Mouse (Mus musculus): ENCODE data around the gene Sppl2b. TPM values are rescaled to one million over a fixed set of nuclear protein-coding genes. Genes with fewer than 3 reads are reported as not detected.
"Not testable (repeated sequence)": the region's sequence is repeated elsewhere in the genome, so short reads cannot be mapped to it uniquely, and the experiment has no call there.

Sppl2b gene
- polyA plus RNA-seq, 1 experiment: 110 TPM

DNA sequence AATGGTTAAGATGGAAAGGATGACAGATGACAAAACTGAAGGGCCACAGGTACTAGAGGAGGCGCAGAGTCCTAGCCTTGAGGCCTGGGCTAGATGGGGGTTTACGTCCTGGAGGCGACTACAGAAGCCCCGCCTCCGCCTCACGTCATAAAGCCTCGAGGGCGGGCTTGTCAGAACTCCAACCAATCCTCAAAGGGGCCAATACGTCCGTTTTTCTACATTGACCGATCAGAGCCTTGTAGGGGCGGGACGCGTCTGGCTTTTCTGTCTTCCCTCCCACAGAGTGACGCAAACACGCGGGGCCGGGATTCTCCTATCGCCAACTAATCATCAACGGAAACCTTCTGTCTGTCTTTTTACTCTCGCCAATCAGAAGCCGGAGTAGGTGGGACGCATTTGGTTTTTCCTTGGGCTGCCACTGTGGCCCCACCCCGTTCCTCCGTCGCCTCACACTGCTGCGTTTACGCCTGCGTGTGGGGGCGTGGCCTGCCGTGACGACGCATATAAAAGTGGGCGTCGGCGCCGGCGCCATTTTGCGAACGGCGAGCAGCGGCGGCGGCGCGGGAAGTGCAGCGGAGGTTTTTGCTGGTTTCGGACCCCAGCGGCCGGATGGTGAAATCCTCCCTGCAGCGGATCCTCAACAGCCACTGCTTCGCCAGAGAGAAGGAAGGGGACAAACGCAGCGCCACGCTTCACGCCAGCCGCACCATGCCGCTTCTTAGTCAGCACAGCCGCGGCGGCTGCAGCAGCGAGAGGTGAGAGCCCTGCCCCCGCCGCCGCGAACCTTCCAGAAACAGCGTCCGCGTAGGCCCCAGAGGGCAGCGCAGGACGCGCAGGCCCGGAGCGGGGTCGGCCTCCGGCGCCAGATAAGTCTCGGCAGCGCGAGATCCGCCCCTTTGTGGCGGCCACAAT is 28.7 kb upstream of the Sppl2b start, which contains the start of gene Oaz1:
Oaz1 (plus strand) TSS at position 506 of the 912 bp plus-strand sequence.
- TF ChIP-seq CTCF (IDR thresholded peaks at IDR 0.05; ENCODE audit: borderline replicate concordance, extremely low read depth, insufficient read depth, insufficient read length): no peak
- TF ChIP-seq POLR2A (IDR thresholded peaks at IDR 0.05; ENCODE audit: borderline replicate concordance, extremely low read depth, insufficient read depth, insufficient read length, poor library complexity, severe bottlenecking): peak; percentile 77
- peak; percentile 100 for DNase-seq (ENCODE audit: low read depth)

DNA sequence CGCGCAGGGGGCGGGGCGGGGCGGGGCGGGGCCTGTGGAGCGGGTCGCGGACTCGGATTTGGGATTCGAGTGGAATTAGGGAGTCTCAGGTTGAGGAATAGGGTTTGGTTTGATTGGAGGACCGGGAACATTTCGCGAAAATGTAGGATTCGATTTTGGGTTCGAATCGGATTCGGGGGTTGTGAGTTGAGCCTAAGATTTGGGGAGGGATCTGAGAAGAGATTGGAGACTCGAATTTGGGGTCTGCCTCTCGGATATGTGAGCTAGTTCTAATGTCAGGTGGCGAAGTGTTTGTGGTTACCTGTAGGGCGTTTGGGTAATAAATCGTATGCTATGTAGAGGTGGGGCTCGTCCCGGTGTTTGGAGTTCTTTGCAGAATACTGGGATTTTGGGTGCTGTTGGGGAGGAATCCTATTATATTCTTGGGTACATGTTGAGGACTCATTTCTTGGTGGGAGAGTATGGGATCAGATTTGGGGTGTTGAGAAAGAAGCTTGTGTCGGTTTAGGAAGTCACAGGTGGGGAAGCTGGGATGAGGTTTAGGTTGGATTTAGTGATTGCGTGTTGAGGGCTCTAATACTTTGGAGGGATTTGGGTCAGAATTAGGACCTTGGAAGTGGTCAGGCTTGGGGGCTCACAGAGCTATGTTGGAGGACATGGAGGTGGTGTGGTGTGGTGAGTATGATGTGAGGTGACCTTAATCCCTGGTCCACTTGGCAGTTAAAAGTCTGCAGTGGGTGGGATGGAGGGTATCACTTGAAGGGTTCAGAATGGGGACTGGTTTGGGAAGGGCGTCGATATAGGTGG is 27.8 kb upstream of the Sppl2b start:
- TF ChIP-seq POLR2A (IDR thresholded peaks at IDR 0.05; ENCODE audit: borderline replicate concordance, extremely low read depth, insufficient read depth, insufficient read length, poor library complexity, severe bottlenecking): no peak
- TF ChIP-seq CTCF (IDR thresholded peaks at IDR 0.05; ENCODE audit: borderline replicate concordance, extremely low read depth, insufficient read depth, insufficient read length): no peak
- DNase-seq (ENCODE audit: low read depth): no peak

DNA sequence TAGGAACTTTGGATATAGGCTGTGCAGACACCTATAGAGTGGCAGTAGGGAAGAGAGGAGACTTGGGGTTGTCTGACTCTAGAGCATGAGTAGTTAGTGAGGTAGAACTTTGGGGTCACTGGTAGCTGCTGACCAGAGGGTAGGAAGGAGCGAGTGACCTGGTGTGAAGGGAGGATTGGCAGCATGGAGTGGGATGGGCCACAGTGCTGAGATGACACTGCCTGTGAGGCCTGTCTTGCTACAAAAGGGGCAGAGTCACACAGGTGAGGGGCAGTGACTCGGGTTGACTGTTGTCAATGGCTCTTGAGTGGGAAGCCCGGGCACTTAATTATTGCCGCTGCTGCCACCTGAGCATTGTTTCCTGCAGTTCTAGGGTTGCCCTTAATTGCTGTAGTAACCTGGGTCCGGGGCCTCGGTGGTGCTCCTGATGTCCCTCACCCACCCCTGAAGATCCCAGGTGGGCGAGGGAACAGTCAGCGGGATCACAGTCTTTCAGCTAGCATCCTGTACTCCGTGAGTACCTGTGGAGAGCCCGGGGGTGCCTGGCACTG is 27.1 kb upstream of the Sppl2b start:
- no peak for DNase-seq (ENCODE audit: low read depth)
- no peak for TF ChIP-seq POLR2A (IDR thresholded peaks at IDR 0.05; ENCODE audit: borderline replicate concordance, extremely low read depth, insufficient read depth, insufficient read length, poor library complexity, severe bottlenecking)
- TF ChIP-seq CTCF (IDR thresholded peaks at IDR 0.05; ENCODE audit: borderline replicate concordance, extremely low read depth, insufficient read depth, insufficient read length): no peak

- not testable (repeated sequence) for DNase-seq (ENCODE audit: low read depth)
Observed at GRCm38 (mm10) chr10:80828587-80828986, 26.5 kb upstream of the Sppl2b start.

DNA sequence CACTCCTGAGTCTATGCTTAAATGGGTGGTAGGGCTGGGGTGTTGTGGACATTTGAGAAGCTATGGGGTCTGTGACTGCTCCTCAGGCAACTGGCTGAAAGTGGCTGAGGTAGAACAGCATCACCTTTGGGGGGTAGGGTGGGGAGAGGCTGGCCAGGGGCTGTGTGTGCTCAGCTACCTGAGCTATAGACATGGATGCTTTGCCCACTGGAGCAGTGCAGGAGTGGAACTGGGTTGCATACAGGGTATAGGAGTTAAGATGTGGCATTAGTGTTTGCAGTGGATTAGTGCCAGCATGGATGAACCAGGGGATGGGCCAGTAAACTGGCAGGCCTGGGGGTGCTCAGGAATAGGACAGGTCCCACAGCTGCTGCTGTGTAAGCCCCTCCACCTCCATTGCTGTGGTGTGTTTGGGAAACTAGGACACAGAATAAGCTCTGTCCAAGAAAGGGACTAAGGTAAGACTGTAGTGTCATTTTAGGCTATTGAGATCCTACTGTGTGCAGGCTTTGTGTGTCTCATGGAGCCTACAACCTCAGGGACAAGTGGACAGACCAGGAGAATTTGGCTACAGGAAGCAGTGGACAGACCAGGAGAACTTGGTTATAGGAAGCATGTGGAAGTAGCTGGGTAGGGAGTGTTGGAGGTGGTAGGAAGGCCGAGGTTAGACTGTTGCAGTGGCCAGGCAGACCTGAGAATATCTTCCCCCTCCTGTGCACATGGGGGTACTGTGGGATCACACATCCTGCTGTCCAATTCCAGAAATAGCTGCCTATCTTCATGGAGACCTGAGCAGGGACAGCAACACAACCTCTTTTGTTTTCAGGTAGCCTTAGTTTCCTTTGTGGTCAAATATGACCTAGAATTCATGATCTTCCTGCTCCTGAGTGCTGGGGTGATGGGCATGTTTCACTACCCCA is 25.5 kb upstream of the Sppl2b start:
- DNase-seq (ENCODE audit: low read depth): no peak
- TF ChIP-seq CTCF (IDR thresholded peaks at IDR 0.05; ENCODE audit: borderline replicate concordance, extremely low read depth, insufficient read depth, insufficient read length) (no peak), POLR2A (IDR thresholded peaks at IDR 0.05; ENCODE audit: borderline replicate concordance, extremely low read depth, insufficient read depth, insufficient read length, poor library complexity, severe bottlenecking) (no peak)

GRCm38 (mm10) chr10:80831136-80831535 is 23.9 kb upstream of the Sppl2b start:
- peak; percentile 71 for DNase-seq (ENCODE audit: low read depth)
- TF ChIP-seq POLR2A (IDR thresholded peaks at IDR 0.05; ENCODE audit: borderline replicate concordance, extremely low read depth, insufficient read depth, insufficient read length, poor library complexity, severe bottlenecking) (no peak), CTCF (IDR thresholded peaks at IDR 0.05; ENCODE audit: borderline replicate concordance, extremely low read depth, insufficient read depth, insufficient read length) (no peak)

GRCm38 (mm10) chr10:80832818-80833217 is 22.3 kb upstream of the Sppl2b start:
- DNase-seq (ENCODE audit: low read depth): no peak
- TF ChIP-seq POLR2A (IDR thresholded peaks at IDR 0.05; ENCODE audit: borderline replicate concordance, extremely low read depth, insufficient read depth, insufficient read length, poor library complexity, severe bottlenecking) (no peak), CTCF (IDR thresholded peaks at IDR 0.05; ENCODE audit: borderline replicate concordance, extremely low read depth, insufficient read depth, insufficient read length) (no peak)

DNA sequence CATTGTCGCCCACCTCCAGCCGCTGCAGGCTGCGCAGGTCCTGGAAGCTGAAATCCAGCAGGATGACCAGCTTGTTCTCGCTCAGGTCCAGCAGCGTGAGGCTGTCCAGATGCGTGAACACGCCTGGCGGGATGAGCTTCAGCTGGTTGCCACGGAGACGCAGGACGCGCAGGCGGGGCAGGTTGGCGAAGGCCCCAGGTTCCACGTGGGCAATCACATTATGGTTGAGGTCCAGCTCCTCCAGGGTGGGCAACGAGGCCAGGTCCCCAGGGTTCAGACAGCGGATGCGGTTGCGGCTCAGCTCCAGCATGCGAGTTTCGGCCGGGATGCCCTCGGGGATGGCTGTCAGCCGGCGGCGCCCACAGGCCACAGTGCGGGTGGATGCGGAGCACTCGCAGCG is 19.5 kb upstream of the Sppl2b start:
- TF ChIP-seq POLR2A (IDR thresholded peaks at IDR 0.05; ENCODE audit: borderline replicate concordance, extremely low read depth, insufficient read depth, insufficient read length, poor library complexity, severe bottlenecking): no peak
- TF ChIP-seq CTCF (IDR thresholded peaks at IDR 0.05; ENCODE audit: borderline replicate concordance, extremely low read depth, insufficient read depth, insufficient read length): no peak
- DNase-seq (ENCODE audit: low read depth): peak; percentile 23

GRCm38 (mm10) chr10:80836949-80837379 is 18.1 kb upstream of the Sppl2b start:
- TF ChIP-seq POLR2A (IDR thresholded peaks at IDR 0.05; ENCODE audit: borderline replicate concordance, extremely low read depth, insufficient read depth, insufficient read length, poor library complexity, severe bottlenecking) (no peak), CTCF (IDR thresholded peaks at IDR 0.05; ENCODE audit: borderline replicate concordance, extremely low read depth, insufficient read depth, insufficient read length) (no peak)
- peak; percentile 38 for DNase-seq (ENCODE audit: low read depth)

GRCm38 (mm10) chr10:80837827-80838226 is 17.2 kb upstream of the Sppl2b start:
- TF ChIP-seq CTCF (IDR thresholded peaks at IDR 0.05; ENCODE audit: borderline replicate concordance, extremely low read depth, insufficient read depth, insufficient read length) (no peak), POLR2A (IDR thresholded peaks at IDR 0.05; ENCODE audit: borderline replicate concordance, extremely low read depth, insufficient read depth, insufficient read length, poor library complexity, severe bottlenecking) (no peak)

More at GRCm38 (mm10) chr10:80837827-80838226, 17.2 kb upstream of the Sppl2b start:
- DNase-seq (ENCODE audit: low read depth): no peak
